Mouse (Mus musculus): ENCODE data around the gene Tm9sf1. TPM values are rescaled to one million over a fixed set of nuclear protein-coding genes. Genes with fewer than 3 reads are reported as not detected.

Gene Tm9sf1
- total RNA-seq, 2 experiments from 2014 or later: 69.7 to 75.9 TPM

DNA sequence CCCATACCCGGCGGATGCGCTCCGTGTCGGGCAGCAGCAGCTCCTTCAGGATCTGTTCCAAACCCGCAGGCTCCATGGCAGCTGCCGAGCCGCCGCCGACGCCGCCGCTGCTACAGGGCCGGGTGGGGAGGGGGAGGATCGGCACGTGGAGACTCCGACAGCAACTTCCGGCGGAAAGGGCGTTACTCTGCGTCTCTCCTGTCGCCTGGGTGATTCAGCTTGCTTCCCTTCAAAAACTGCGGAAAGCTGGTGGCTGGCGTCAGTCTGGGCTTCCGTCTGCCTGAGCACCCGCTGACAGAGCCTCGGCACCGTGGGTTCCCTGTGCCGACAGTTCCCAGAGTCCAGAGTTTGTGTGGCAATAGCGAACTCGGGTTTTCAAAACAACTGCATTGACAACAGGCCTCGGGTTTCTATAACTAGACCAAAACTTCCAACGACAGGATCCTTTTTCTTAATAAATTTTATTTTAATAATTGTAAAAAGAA lies 8.0 kb downstream of the Tm9sf1 start, which contains the start of gene Ipo4:
Gene Ipo4, minus strand, starts transcription at position 435 of the 485 bp plus-strand sequence.
- DNase-seq: peak; percentile 93

DNA sequence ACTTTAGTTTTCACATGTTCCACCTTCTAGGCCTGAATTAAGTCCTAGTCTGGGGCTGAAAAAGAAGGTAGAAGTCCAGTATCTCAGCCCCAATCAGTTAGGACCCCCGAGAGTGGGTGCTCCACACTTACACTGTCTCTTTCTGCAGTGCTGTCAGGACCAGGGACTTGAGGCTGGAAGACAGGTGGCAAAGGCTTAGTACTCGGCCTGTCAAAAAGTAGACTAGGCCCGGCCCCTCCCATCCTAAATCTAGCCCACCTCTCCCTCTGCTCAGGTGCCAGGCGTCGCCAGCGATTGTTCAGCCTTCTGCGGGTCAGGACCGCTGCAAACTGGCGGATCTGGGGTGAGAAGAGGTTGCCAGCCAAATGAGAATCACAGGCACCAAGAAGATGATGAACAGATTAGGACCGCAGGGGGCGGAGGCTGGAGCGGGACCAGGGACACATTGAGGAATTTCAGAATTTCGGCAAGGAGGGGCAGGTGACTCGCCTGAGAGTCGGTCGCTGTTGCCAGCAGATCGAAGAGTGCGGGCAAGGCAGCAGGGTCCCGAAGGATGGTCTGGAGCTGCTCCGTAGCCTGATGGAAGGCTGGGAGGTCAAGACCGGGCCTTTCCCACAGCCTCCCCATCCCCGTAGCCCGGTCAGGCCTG lies 8.6 kb downstream of the Tm9sf1 start:
- peak; percentile 54 for DNase-seq

DNA sequence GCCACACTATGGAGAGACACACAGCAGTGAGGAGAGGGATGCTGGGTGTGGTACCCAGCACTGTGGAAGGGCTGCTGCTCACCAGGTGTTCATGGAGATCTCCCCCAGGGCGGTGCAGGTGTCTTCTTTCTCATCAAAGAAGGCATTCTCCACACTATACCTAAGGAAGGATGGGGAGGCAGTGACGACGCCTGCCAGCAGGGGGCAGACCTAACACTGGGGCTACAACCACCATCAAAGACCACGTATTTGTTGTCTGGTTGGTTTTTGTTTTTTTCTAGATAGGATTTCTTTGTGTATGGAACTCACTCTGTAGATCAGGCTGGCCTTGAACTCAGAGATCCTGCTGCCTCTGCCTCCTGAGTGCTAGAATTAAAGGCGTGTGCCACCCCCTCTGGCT lies 14.3 kb downstream of the Tm9sf1 start:
- DNase-seq: peak; percentile 74

DNA sequence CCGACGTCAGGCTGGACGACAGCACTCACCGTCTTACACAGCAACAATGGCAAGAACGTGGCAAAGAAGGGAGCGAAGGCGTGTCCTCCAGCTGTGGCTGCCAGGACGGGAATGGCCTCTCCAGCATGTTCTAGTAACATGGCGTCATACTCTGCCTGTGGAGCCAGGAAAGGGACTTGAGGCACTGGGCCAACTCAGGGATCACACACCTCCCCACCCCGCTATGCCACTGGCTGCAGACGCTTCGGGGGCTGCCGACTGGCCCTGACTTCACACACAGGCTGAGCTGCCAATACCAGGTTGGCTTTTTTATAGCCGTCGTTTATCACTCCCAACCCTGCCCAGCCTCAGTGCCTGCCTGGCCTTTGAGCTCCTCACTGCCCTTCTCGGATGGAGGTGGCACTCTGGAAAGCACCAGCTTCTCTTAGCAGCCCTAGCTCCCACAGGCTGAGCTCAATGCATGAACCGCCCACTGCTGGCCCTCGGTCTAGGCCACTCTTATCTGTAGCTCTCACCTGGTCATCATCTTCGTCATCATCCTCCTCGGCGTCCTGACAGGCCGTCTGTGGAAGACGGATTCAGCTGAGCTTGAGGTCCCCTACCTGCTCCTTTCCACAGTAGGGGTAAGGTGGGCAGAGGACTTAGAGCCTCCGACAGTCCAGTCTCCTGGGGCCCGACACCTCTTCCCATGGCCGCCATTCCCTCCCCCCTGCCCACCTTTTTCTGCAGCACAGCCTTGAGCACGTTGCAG lies 15.4 kb downstream of the Tm9sf1 start:
- no peak for DNase-seq

DNA sequence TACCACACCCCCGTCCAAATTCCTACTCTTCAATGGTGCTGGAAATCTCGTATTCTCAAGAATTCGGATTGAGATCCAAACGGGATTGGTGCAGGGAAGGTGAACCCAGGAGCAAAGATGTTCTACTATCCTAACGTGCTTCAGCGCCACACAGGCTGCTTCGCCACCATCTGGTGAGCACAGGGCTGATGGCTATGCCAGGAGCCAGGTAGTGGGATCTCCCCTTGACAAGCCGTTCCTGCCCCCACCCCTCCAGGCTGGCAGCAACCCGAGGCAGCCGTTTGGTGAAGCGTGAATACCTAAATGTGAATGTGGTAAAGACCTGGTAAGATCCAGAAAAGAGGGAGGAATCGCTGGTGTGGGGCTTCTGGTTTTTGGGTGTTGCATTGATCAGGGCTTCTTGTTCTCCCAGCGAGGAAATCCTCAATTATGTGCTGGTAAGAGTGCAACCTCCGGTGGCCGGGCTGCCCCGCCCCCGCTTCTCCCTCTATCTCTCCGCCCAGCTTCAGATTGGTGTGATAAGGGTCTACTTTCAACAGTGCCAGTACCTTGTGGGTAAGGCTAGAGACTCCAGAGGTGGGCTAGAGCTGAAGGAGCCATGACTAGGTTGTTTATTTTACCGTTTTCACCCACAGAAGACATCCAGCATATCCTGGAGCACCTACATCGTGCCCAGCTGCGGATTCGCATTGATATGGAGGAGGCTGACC lies 25.0 kb downstream of the Tm9sf1 start:
- no peak for DNase-seq

DNA sequence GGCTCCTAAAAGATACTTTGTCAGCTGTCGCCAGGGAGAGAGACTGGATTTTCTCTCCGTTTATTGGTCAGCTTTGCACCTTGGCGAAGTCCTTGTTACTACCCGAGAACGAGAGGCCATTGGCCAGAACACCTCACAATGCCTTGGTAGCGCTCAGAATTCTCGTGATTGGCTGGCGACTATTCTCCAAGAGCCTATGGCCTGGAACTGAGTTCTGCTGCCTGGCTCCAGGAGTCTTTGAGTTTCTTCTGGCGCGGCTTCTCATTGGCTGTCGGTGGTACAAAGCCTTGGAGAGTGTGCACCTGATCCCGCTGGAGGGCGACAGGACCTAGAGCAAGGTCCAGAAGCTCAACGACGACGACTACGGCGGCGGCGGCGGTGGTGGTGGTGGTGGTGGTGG lies 25.8 kb downstream of the Tm9sf1 start, which contains the start of gene Rec8:
Gene Rec8, plus strand, starts transcription at position 216 of the 400 bp plus-strand sequence.
- peak; percentile 44 for DNase-seq

DNA sequence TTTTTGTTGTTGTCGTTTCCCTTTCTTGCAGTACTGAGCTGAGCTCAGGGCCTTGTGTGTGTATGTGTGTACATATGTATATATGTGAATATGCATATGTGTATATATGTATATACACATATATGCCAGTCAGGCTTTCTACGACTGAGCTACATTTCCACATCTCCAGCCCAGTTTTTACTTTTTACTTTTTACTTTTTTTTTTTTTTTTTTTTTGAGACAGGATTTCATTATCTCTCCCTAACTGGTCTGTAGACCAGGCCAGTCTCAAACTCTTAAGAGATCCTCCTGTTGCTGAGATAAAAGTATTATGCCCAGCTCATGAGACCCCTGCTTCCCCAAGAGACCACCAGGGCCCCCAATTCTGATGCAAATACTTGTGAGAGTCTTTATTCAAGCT lies 26.8 kb downstream of the Tm9sf1 start:
- DNase-seq: no peak

DNA sequence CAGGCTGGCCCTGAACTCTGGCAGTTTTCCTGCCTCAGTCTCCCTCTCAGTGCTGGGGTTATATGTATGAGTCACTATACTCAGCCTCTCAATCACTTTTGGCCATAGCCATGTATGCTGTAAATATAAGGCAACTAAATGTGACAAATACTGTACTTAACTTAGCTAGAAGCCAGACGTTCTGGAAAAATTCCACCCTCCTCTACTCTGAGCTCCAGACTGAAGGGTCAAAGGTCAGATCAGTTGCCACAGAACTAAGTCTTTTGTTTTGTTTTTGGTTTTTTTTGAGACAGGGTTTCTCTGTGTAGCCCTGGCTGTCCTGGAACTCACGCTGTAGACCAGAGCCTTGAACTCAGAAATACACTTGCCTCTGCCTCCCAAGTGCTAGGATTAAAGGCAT lies 27.7 kb downstream of the Tm9sf1 start:
- DNase-seq: no peak

DNA sequence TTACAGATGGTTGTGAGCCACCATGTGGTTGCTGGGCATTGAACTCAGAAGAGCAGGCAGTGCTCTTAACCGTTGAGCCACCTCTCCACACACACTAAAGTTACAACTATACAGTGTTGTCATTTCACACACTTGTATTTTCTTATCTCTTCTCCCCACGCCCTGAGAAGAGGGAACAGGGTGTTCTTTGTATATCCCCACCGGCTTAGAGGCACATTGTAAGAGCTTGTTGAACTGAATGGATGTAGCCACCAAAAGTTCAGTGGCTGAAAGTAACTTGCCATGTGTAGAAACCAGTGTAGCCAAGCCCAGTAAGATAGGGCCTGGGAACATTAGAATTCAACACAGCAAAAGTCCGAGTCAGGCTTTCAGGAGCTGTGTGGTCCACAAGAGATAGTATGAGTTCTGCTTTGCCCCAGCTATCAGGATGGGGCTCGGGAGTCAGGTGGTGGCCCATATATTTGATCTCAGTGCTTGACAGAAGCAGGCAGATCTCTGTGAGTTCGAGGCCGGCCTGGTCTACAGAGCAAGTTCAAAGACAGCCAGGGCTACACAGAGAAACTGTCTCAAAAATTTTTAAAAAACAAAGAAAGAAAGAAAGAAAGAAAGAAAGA lies 28.9 kb downstream of the Tm9sf1 start:
- no peak for DNase-seq

DNA sequence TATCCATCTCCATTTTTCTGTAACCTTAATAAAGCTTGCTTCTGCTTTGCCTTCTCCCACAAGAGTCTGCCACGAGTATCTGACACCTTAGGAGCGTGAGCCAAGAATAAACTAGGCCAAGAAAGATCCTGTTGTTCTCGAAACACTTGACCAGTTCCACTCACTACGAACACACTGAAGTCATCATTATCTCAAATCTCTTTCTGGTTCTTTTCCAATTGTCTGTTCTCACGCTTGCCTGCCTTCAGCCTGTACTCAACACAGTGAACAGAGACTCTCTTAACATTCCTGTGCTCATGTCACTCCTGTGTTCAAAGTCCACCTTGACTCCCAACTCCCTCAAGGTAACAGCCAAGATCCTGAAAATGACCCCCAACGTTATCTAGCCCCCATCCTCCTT lies 30.3 kb downstream of the Tm9sf1 start:
- no peak for DNase-seq

DNA sequence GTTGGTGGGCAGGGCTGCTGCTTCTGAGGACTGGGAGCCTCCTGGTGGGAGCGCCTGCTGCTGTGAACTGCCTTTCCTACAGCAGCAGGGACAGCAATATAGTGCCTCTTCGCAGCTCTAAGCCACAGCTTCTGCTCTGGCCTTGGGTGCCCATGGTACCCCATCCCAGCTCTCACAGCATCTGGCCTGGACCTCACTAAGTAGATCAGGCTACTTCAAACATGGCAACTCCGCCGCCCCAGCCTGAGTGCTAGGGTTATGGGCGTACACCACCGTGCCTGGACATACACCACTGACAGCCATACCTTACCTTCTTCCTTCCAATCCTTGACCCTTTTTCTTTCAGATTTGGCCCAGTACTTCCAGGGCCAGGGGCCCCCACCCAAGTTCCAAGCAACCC lies 35.3 kb downstream of the Tm9sf1 start:
- DNase-seq: no peak

DNA sequence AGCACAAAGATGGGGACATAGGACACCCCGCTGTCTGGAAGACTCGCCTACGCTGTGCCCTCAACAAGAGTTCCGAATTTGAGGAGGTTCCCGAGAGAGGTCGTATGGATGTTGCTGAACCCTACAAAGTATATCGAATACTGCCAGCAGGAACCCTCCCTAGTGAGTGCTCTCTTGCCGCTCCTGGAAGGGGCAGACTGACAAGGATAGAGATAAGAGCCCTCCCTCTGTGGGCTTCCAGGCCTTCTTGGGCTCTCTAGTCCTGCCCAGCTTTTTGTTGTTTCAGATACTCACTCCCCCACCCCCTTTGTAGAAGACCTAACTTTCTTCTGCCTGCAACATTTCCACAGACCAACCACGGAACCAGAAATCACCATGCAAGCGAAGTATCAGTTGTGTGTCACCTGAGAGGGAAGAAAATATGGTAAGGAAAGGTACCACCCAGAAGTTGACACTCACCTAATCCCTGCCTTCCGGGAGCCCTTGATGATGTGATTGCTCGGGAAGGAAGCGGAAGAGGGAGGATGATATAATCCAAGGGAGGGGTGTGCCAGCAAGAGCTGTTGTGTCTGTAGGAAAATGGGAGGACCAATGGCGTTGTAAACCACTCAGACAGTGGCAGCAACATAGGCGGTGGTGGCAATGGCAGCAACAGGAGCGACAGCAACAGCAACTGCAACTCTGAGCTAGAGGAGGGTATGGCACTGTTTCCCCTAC lies 37.7 kb downstream of the Tm9sf1 start:
- DNase-seq: no peak

DNA sequence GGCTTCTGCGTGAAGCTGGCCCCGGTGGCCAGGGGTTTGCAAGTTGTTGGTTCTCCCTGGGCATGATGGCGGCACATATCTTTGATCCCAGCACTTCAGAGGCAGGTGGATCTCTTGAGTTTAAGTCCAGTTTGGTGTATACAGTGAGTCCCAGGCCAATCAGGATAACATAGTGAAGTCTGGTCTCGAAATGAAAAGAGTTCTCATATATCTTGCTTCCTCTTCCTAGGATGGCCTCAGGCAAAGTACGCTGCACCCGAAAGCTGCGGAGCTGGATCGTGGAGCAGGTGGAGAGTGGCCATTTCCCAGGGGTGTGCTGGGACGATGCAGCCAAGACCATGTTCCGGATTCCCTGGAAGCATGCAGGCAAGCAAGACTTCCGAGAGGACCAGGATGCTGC lies 38.8 kb downstream of the Tm9sf1 start:
- DNase-seq: no peak

DNA sequence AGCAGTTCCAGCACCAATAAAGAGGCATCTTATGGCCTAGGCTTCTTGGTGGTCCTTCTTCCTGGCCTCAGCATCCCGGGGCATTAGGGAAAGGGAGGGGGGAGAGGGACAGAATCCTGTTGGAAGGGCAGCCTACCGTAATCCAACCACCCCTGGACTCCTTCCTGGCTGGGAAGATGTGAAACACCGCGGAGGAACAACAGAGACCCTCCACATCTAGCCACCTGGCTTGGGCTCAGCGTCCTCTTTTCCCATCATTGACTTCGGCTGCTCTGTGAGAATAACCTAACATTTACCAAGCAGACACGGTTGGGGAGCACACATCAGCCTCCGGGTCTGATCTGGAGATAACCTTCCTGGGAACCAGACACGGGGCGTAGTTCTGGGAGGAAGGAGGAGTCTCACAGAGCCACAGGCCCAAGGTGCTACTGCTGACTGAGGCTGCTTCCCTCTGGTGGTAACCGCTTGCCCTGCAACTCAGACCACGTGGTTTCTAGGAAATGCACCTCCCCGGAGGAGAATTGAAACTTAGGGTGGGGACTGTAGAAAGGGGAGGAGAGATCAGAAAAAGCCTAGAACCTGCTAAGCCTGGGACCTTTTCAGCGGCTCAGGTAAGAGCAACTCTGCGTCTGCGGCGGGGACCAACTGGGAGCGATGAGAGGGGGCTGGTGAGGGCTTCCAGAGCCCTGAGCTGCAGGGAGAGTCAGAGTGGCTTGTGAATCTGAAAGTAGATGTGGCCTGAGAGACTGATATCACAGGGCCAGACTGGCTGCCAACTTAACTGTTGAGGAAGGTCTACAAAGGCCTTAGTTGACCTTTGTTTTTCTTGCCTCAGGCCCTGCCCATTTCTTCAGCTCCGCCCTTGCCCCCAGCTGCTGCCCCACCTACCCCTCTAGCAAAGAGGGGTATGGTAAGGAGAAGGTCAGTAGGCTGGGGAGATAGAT lies 39.7 kb downstream of the Tm9sf1 start:
- DNase-seq: peak; percentile 93

DNA sequence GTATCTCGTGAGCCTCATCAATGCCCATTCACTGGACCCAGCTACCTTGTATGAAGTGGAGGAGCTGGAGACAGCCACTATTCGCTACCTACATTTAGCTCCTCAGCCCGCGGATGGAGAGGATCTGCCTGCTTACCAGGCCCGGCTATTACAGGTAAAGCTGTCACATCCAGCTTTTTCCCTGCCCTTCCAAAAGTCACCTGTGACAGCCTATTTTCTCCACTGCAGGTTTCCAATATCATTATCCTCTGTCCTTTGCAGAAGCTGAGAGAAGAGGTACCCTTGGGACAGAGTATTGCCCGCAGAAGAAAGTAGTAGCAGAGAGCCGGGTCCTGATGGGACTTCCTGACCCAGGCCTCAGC lies 40.4 kb downstream of the Tm9sf1 start, which contains the start of gene Irf9:
Gene Irf9, plus strand, starts transcription at position 301 of the 362 bp plus-strand sequence.
- DNase-seq: no peak

DNA sequence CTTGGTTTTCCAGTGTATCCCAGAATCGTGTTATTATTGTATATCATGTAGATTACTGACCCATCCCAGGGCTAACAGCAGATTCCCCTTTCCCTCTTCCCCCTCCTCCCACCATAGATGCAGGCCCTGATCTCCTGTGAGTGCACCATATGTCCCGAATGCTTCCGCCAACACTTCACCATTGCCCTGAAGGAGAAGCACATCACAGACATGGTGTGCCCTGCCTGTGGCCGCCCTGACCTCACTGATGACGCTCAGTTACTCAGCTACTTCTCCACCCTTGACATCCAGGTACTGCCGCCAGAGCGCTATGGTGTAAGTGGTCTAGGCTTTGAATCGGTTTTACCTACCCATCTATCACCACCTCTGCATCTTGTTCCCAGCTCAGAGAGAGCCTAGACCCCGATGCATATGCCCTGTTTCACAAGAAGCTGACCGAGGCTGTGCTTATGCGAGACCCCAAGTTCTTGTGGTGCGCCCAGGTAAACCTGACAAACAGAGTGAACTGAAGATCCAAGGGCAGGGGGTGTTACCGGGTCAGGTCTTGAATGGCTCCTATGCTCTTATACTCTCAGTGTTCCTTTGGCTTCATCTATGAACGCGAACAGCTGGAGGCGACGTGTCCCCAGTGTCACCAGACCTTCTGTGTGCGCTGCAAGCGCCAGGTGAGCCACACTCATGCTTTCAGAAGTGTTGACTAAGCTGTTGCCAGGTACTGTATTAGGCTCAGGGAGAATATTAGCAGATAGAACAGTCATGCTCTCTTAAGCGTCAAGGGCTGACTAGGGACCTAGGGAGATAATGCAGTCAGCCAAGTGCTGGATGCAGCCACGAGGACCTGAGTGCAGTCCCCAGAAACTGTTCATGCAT lies 44.9 kb downstream of the Tm9sf1 start:
- DNase-seq: no peak

DNA sequence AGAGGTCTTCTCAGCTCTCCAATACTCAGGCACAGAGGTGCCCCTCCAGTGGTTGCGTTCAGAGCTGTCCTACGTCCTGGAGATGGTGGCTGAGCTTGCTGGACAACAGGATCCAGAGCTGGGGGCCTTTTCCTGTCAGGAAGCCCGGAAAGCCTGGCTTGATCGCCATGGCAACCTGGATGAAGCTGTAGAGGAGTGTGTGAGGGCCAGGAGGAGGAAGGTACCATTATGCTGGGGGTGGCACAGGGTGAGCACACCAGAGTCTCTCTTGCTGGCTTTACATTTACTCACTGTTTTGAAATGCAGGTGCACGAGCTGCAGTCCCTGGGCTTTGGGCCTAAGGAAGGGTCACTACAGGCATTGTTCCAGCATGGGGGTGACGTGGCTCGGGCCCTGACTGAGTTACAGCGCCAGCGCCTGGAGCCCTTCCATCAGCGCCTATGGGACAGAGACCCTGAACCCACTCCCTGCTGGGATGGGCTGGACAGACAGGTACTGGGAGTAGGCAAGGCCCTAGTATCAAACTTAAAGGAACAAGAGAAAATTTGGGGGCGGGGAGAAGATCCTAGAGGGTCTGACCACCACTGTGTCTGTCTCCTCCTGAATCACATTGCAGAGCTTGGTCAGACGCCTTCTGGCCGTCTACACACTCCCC lies 47.4 kb downstream of the Tm9sf1 start:
- no peak for DNase-seq

DNA sequence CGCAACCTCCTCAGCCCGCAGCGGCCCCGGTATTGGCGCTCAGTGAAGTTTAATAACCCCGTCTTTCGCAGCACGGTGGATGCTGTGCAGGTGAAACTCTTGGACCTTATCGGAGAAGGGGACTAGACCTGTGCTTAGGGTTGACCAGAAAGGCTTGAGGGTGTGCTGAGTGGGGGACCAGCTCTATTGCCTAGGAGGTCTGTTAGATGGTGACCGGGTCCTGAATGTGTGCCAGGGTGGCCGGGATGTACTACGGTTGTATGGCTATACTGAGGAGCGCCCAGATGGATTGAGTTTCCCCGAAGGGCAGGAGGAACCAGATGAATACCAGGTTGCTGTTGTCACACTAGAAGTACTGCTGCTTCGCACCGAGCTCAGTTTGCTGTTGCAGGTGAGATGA lies 51.4 kb downstream of the Tm9sf1 start:
- no peak for DNase-seq

DNA sequence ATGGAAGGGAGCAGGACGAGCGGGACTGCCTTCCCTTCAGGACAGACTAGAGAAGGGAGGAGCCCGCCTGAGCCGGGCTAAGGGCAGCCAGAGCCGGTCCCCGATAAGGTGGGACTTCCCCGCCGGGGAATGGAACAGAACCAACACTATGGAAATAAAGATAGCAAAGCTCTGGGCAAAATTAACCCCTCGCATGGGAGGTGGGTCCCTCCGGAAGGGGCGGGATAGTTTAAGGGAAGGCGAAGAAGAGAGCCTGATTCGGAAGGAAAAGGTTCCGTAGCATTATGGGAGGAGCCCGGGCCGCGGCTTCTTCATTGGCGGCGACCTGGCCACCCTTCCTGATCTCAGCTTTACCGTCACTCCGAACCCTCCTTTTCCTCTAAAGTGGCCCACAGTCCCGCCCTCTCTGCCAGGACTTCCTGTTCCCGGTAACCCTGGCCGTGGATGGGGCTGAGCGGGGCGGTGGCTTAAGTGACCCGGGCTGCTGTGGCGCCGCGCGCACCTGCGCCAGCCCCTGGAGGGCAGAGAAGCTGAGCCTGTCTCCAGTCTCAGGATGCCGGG lies 52.2 kb downstream of the Tm9sf1 start, which contains the start of gene Rnf31:
Gene Rnf31, plus strand, starts transcription at position 378 of the 561 bp plus-strand sequence.
- DNase-seq: peak; percentile 96
